Mouse (Mus musculus) thymus, adult 2 months (tissue): ENCODE measurements at regions not wholly inside any gene's neighbourhood (a gene's known extent, or its start where the extent isn't known, plus 50 kb on each side); places are given as distances from the start of the nearest gene placed in this dataset.

ENCODE experiments used
- DNase-seq: peaks from one replicate; pipeline ENCODE4 v3.0.0; 2021
- H3K27ac ChIP-seq: fragments of 200-500 bp; 2 replicates; pipeline ENCODE4 v1.5.1; 2012; ENCODE audit warnings: low read length, control low read depth; ENCODE audit not compliant: control insufficient read depth, insufficient read depth
- H3K27me3 ChIP-seq: fragments of 200-500 bp; 2 replicates; pipeline ENCODE4 v1.6.1; 2012; ENCODE audit warnings: mild to moderate bottlenecking, low read length, moderate library complexity, mixed read lengths; ENCODE audit not compliant: control insufficient read depth, insufficient read depth
- H3K36me3 ChIP-seq: fragments of 200-500 bp; 2 replicates; pipeline ENCODE4 v1.6.1; 2012; ENCODE audit warnings: mild to moderate bottlenecking, low read length, moderate library complexity; ENCODE audit not compliant: control insufficient read depth, insufficient read depth
- H3K4me1 ChIP-seq: fragments of 200-500 bp; replicated peaks from 2 replicates; pipeline ENCODE4 v1.6.1; 2012; ENCODE audit warnings: low read length; ENCODE audit not compliant: control insufficient read depth, insufficient read depth
- H3K4me3 ChIP-seq: fragments of 200-500 bp; 2 replicates; pipeline ENCODE4 v1.5.1; 2012; ENCODE audit warnings: mild to moderate bottlenecking, low read length, control low read depth, moderate library complexity; ENCODE audit not compliant: control insufficient read depth, insufficient read depth
- CTCF ChIP-seq: fragments of 200-500 bp; IDR thresholded peaks from 2 replicates; pipeline ENCODE4 v1.5.1; 2012; ENCODE audit warnings: mild to moderate bottlenecking, control low read depth, low read length, moderate library complexity, borderline replicate concordance; ENCODE audit not compliant: control insufficient read depth, poor library complexity, insufficient read depth; ENCODE audit errors: extremely low read depth
- POLR2A ChIP-seq: fragments of 200-500 bp; IDR thresholded peaks from 2 replicates; pipeline ENCODE4 v1.6.1; 2012; ENCODE audit warnings: mild to moderate bottlenecking, low read length, control low read depth, moderate library complexity; ENCODE audit not compliant: control insufficient read depth, poor library complexity, insufficient read depth; ENCODE audit errors: extremely low read depth
- WGBS: fragments of 180-500 bp; shearing (Covaris S2); methylation state at CpG from one replicate; pipeline ENCODE4 v1.1.7; 2018; 5-methylcytosine and 5-hydroxymethylcytosine counted together

DNA sequence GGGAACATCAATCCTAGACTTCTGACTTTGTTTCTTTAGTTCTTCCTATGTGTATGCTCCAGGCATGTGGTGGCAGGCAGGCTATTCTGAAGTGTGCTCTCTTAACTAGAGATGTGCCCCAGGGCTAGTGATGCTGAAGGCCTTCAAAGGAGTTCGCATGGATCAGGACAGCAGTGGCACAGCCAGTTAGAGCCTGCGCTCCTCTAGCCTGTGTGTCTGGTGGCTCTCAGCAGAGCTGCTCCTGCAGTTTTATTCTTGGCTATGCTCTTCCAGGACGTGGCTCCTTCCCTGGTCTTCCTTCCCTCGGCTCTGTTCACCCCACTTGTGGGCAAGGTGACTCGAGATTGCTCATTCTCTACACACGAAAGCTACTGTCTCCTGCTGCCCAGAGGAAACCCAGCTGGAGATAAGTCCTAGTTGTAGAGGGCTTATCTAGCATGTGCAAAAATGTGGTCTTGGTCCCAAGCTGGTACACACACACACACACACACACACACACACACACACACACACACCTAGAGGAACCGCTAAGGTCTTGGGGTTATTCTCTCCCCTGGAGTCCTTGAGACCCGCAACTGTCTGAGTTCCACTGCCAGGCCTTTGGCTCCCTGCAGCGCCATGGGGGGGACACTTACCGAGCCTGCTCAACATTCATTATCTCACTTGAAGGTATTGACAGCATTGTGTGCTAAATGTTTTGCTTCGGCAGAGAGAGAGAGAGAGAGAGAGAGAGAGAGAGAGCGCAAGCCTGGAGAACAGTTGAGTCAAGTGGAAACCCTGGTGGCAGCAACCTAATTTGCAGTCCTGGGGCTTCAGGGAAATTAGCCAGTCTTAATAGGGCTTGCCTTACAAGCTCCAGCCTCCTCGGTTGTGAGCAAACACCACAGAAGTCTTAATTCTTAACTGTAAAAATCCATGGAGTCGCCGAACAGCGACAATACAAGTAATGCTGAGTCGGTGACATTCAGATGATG is 110.4 kb upstream of the Smim15 start:
- TF ChIP-seq CTCF (no peak), POLR2A (no peak)
- DNase-seq, result no peak
- Histone ChIP-seq H3K36me3 (no peaks in the 10 kb centered on the region), H3K4me1 (0 out of 2 replicates have a peak, but pooled peaks cover 2% of the 10 kb centered on the region), H3K27ac (no peak overlapping the region), H3K4me3 (no peak overlapping the region), H3K27me3 (no peaks in the 10 kb centered on the region)
- WGBS, result 78% methylated on average over 17 of the region's 17 CpGs

DNA sequence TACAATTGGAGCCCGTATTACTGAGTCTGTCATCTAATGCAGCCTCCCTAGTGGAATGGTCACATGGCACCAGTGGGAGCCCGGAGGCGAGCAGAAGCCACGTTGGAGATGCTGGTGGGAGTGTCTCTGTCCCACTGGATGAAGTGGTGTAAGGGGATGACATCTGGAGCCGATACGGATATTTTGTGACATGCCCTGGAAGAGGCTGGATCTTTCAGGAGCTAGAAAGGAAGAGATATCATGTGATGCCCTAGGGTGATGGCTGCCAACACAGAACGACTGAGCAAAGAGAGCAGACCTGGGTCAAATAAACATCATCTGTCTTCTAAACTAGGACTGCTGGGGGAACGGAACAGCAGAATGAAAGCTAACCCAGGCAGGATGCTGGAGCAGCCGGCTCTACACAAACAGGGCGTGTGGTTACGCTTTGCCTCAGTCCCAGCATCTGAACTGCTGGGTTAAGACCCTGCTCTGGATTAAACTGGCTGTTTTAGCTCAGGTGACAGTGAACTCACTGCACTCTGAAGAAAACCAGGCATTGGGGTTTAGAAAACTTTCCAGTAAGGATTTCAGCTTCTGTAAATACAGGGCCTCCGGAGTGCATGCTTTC is 111.7 kb upstream of the Smim15 start:
- Histone ChIP-seq H3K4me1 (0 out of 2 replicates have a peak, but pooled peaks cover 2% of the 10 kb centered on the region), H3K27me3 (no peaks in the 10 kb centered on the region), H3K27ac (no peak overlapping the region), H3K36me3 (no peaks in the 10 kb centered on the region), H3K4me3 (no peak overlapping the region)
- DNase-seq, result no peak
- TF ChIP-seq POLR2A (no peak), CTCF (no peak)
- 93% methylated on average over 12 of the region's 12 CpGs for WGBS

DNA sequence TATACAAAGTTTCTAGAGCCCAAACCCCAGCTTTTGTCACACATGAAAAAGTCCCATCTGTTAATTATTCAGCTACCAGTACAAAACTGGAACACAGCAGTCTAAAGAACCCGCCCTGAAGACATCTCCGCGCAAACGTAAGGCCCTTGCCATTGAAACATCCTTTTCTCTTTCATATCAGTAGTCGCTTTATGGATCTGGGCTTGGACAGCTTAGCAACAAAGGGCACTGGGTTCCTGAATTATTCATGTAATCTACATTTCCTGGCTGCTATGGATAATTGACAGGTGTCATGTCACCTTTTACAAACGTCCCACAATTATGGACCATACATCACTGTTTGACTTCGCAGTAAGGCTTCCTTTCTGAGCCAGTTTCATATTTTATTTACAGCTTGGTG is 113.0 kb upstream of the Smim15 start:
- 94% methylated on average over 7 of the region's 7 CpGs for WGBS
- H3K4me1 ChIP-seq, result 0 out of 2 replicates have a peak, but pooled peaks cover 2% of the 10 kb centered on the region
- no peak for DNase-seq
- no peaks in the 10 kb centered on the region for H3K36me3 ChIP-seq
- H3K4me3 ChIP-seq, result no peak overlapping the region
- TF ChIP-seq POLR2A, result no peak
- TF ChIP-seq CTCF, result no peak
- no peak overlapping the region for H3K27ac ChIP-seq
- no peaks in the 10 kb centered on the region for H3K27me3 ChIP-seq

DNA sequence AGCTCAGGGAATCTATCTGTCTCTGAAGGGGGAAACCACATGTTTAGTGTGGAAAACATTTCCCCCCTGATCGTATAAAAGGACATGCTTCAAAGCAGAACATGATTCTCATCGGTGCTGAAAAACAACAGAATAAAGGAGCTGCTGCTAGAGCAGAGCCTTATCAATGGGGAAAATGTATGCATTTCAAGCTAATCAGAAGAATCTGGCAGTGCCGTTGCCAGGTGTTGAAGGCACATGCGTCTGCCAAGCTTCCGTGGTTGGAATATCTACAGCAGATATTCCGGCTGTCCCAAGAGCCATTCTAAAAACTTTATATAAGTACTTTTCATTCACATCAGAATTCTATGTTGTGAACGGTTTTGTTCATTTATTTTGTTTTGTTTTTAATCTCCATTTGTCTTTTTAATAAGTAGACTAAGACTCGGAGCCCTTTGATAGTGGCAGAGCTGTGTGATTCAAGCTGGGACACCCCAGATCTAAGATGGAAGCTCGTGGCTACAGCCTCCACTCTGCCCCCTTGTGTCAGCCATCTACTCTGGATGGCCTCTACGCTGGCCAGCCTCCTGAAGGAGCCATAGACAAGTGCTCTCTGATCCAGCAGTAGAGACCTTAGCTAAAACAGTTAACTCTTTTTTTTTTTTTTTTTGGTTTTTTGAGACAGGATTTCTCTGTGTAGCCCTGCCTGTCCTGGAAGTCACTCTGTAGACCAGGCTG is 116.6 kb upstream of the Smim15 start:
- no peak overlapping the region for H3K4me3 ChIP-seq
- peak; percentile 24 for DNase-seq
- no peaks in the 10 kb centered on the region for H3K4me1 ChIP-seq
- no peak overlapping the region for H3K27ac ChIP-seq
- 85% methylated on average over 10 of the region's 10 CpGs for WGBS
- TF ChIP-seq POLR2A (no peak), CTCF (no peak)
- H3K36me3 ChIP-seq, result no peaks in the 10 kb centered on the region
- no peaks in the 10 kb centered on the region for H3K27me3 ChIP-seq

DNA sequence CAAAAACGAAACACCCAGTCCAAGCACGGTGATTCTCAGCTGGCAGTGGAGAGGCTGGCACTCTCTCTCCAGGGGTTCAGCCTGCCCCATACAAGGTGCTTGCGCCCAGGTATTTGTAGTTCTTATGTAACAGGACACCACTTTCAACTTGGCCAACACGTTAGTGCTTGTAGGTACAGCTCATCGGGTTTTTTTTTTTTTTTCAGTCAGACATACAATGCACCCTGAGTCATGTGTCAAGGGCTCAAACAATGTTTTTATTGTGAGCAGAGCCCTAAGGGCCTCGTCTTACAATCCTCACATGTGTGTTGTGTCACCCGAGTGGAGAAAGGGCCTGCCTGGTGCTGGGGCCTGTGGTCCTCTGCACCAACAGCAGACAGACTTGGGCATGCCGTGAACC is 118.8 kb upstream of the Smim15 start:
- Histone ChIP-seq H3K27ac (no peak overlapping the region), H3K4me3 (no peak overlapping the region), H3K36me3 (no peaks in the 10 kb centered on the region), H3K4me1 (no peaks in the 10 kb centered on the region), H3K27me3 (no peaks in the 10 kb centered on the region)
- DNase-seq, result no peak
- WGBS, result 91% methylated on average over 8 of the region's 8 CpGs
- no peak for TF ChIP-seq POLR2A
- TF ChIP-seq CTCF, result no peak
